Mouse (Mus musculus): ENCODE results near the gene Psmd11.
"Not testable (repeated sequence)": the region's sequence is repeated elsewhere in the genome, so short reads cannot be mapped to it uniquely, and the experiment has no call there.

Psmd11 gene

DNA sequence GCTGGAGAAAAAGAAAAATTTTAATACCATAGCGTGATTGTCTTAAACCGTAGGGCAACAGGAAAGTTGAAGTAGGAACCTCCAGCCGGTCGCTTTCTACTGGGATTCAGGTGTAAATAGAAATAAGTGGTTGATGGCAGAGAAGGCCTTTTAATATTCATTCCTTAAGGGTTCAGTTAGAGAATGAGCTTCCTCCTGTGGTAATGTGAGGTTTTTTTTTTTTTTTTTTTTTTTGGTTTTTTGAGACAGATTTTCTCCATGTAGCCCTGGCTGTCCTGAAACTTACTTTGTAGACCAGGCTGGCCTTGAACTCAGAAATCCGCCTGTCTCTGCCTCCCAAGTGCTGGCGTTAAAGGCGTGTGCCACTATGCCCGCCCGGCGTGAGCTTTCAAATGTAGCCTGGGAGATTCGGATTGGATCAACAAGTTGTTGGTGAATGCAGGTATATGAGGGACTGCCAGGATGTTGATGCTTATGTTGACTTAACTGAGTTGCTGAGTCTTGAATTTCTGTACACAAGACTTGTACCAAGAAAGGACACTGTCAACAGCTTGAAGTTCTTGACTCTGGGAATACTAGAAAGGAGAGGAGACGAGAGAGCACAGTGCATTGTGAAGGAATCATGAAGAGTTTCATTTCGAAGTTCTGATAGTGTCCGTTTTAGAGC is 1.2 kb downstream of the Psmd11 start:
- no peak for DNase-seq

- DNase-seq = no peak
Observed at GRCm38 (mm10) chr11:80430366-80430910, 2.0 kb downstream of the Psmd11 start.

GRCm38 (mm10) chr11:80446916-80447315 is 18.5 kb downstream of the Psmd11 start:
- DNase-seq = no peak

- no peak for DNase-seq
Observed at GRCm38 (mm10) chr11:80449859-80450258, 21.4 kb downstream of the Psmd11 start.

- DNase-seq = no peak
Observed at GRCm38 (mm10) chr11:80452242-80452641, 23.8 kb downstream of the Psmd11 start.

DNA sequence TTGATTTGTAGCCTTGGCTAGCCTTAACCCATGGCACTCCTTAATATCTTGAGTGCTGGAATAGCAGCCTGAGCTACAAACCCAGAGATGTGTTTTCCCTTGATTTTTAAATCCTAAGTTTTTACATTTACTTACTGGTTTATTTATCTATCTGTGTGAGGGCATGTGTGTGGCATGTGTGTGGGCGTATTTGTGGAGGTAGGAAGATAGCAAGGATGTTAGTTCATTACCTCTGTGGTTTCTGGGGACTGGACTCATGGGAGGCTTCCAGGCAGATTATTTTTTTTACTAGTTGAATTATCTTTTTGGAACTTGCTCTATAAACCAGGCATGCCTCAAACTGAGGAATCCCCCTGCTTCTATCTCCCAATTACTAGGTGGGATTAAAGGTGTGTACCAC is 24.8 kb downstream of the Psmd11 start:
- no peak for DNase-seq

DNA sequence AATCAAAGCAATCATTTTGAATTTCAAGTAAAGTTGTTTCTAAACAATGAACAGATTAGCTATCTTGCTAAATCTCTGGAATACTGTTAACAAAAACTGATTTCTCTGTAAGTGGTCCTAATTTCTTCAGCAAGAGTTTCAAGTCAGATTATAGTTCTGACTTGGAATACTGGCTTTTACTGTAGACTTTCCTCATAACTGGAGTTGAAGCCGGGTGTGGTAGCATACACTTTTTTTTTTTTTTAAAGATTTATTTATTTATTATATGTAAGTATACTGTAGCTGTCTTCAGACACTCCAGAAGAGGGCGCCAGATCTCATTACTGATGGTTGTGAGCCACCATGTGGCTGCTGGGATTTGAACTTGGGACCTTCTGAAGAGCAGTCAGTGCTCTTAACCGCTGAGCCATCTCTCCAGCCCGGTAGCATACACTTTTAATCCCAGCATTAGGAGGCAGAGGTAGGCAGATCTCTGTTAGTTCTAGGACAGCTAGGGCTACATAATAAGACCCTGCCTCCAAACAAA is 35.3 kb downstream of the Psmd11 start:
- not testable (repeated sequence) for DNase-seq

GRCm38 (mm10) chr11:80471836-80472605 is 43.6 kb downstream of the Psmd11 start:
- DNase-seq = no peak

DNA sequence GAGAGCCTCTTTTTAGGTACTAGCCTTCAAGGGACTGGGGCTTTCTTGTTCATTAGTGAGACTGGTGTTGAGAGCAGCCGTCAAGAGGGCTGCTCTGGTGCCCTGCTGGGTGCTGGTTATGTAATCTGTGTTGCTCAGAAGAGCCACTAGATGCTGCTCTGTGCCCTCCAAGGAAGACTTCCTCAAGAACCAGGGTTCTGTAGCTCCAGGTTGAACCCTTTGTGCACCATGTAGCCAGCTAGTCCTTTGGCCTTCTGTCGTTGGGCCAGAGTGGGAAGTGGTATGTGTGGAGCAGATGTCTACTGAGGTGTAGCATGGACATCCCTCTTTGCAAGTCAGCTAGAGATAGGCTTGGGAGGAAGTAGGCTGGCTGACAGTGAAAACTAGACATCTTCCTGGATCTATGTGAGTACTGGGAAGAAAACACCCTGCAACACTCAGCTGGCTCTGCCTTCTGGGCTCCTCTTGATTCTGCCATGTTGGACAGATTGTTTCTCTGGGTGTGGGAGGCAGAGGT is 45.8 kb downstream of the Psmd11 start:
- peak; percentile 23 to 37 for DNase-seq

- peak; percentile 24 to 55 for DNase-seq
Observed at GRCm38 (mm10) chr11:80474846-80475245, 46.4 kb downstream of the Psmd11 start.

GRCm38 (mm10) chr11:80475544-80475943 is 47.1 kb downstream of the Psmd11 start:
- DNase-seq = peak in 1 of 2 experiments; percentile 3

- DNase-seq = peak; percentile 89 to 95
Observed at GRCm38 (mm10) chr11:80476222-80477189, 48.1 kb downstream of the Psmd11 start, which contains the start of gene Cdk5r1. Cdk5r1 (plus strand) TSS chr11:80477023.

- peak in 1 of 2 experiments; percentile 36 for DNase-seq
Observed at GRCm38 (mm10) chr11:80477341-80478199, 49.2 kb downstream of the Psmd11 start.

- DNase-seq = no peak
Observed at GRCm38 (mm10) chr11:80478694-80479412, 50.4 kb downstream of the Psmd11 start.

GRCm38 (mm10) chr11:80479425-80479824 is 51.0 kb downstream of the Psmd11 start:
- DNase-seq = no peak

GRCm38 (mm10) chr11:80479906-80480866 is 51.8 kb downstream of the Psmd11 start:
- DNase-seq = no peak

DNA sequence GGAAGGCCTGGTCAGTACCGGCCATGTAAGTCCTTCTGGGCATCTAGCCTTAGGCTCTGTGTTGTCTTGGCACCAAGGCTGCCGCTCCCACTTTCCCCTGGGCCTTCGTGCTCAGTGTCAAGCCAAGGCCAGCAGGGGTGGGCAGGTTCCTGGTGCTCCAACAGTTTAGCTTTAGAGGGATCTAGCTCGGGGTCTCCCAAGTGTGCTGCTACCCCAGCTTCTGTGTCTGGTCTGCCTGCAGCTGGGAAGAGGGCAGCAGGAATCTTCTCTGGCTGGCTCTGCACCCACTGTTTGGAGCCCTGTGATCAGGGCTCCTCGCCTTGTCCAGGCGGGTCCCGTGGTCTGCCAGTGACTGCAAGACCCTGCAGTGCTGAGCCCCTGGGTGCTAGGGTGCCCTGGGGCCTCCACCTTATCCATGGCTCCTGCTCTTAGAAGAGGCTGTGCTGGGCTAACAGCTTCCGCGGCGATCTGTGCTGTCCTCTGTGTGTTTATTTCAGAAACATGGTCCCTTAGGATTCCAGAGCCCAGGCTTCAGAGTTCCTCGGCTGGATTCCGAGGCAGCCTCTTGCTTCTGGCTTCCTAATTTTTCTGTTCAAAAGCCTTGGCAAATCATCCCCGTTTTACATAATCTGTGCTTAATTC is 53.1 kb downstream of the Psmd11 start:
- DNase-seq = no peak

GRCm38 (mm10) chr11:80482347-80482746 is 53.9 kb downstream of the Psmd11 start:
- no peak for DNase-seq

- DNase-seq = no peak
Observed at GRCm38 (mm10) chr11:80482921-80483320, 54.5 kb downstream of the Psmd11 start.

Measured in lung, postnatal 4 days (tissue).